Mouse (Mus musculus) NIH3T3 (cell line): ENCODE measurements at regions not wholly inside any gene's neighbourhood (a gene's known extent, or its start where the extent isn't known, plus 50 kb on each side); places are given as distances from the start of the nearest gene placed in this dataset.

Experiments used
- DNase-seq: peaks from one replicate; pipeline ENCODE4 v3.0.0-alpha.2; 2012; ENCODE audit warnings: low read depth

DNA sequence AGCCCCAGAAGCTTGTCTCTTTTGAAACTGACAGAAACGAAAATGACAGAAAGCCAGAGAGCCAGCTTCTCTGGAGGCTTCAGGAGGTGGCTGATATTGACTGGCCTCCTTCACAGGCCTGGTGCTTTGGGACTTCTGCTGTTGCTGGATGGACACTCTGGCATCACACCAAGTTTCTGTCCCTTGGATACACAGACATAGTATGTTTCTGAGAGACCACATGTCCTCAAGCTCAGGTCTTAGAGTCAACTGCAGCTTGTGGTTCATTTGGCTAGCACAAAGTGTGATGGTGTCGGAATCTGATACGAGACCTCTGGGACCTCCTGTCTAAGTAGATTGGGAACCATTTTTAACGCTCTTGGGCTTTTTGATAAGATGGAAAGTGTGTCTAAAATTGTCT lies 502.0 kb downstream of the Sqor start:
- DNase-seq, result no peak

DNA sequence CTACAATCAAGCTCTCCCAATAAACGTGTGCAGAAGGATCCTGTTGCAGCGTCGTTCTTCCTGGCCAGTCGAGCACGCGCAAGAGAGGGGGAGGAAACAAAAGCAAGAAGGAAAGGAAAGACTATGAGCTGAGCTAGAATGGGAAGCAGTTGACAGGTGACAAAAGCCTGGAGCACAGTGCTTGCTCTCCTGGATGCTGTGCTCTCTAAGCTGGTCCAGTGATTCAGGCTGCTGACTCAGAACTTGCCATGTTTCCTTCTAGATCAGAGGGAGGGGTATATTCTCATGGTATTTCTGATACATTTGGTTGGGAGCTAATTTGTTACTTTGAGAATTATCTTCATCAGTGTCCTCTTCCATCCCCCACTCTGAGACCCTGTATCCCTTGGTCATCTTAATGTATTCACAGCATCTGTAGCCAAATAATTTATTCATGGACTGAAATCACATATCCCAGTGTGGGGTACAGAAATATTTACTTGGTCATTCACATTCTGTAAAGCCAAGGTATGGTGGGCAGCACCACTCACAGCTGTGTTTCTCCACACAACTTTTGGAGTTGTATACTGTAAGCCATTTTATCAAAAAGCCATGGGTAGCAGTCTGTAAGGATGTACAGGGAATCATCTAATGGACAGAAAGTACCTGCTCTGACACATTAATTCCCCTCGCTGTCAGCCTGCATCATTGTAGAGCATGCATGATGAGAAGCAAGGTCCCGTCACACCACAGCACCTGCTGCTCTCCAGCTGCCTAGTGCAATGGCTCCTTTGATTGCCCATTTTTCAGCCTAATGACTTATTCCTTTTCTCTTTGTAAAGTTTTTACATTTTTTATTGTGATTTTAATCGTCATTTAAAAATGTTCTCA lies 510.1 kb downstream of the Sqor start:
- no peak for DNase-seq

DNA sequence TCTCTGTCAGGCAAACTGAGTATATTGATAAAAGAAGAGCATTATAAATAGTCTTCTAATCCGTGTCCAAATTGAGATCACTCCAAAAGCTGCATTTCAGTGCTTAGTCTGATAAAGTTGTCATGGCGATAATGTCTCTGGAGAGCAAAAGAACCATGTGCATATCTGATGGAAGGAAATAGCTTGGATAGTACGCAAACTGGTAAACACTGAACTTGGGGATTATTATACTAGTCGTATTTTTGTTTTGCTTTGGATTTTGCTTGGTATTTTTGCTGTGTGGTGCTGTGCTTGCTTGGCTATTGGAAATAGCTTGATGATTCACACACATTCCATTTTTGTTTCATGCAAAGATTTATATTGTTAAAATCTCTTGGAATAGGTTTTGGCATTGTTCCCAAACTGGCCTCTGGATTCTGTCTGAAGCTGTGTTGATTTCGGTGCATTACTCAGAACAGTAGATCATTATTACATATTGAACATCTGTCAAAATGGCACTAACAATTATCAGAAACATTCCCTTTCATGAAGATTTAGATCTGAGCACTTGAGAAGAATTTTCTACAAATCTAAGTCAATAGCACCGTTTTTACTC lies 510.8 kb downstream of the Sqor start:
- no peak for DNase-seq

DNA sequence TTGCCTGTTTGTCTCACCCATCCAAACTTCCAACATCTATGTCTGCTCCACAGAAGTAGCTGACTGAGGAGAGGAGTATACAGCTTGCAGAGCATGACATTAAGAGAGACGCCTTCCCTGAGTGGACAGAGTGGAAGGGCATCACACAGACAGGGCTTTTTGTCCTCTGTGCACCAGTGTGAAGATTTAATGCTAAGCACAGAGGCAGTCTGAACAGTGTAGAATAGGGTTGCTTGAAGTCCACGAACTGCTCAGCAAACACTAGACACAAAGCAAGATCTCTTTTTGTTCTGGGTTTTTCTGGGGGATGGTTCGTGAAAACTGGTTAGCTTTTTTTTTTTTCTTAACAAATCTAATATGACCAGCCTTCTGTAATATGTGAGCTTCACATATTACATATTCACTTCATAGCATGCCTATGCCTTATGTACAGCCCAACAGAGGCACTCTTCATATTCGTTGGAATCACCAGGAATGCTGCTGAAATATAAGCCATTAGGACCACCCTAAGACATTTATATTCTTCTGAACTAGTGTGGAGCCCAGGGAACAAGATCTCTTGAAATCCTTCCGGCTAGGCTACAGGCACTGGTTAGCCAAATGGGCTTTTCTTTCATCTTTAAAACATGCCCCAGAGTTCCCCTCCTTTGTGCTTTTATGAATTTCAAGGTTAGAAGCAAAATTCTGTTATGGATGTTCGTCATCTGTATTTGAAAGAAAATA lies 546.7 kb downstream of the Sqor start:
- no peak for DNase-seq

DNA sequence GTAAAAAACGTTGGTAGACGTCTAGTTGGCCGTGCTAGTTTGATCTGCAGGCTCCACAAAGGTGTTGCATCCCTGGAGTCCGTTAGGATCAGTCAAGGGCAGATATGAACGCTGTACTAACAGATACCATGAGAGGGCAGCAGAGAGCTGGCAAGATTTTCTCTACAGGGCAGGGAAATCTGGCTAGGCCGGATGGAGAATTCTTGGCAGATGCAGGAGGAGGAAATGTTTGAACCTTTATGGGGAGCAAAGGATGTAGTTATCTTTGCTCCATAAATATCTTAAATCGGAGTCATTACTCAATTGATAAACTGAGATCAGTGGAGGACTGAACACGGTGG lies 547.2 kb downstream of the Sqor start:
- DNase-seq, result peak; percentile 77

DNA sequence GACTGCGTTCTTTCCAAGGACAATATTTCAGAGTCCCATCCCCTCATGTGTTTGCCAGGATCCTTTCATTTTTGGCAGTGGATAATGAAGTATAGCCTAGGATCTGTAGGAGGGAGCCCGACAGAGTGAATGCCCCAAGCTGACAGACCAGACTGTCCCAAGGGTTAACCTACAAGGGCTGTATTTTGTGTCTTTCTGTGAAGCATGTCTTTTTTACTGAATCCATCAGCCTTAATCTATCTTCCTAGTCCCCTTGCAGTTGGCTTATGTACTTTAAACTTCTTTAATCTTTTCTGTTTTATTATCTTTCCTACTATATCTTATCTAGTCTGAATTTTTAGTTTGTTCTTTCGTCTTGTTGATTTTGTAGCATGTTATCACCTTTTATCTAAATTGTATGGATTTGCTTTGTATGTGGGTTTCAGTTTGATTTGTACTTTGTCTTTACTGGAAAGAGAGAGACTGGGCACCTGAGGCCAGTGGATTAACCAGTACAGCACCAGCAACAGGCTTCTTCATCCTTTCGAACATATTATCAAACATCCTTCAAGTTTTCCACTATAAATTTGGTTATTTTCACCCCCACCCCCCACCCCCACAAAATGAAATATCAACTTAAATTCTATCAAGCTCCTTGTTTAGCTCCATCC lies 555.5 kb downstream of the Sqor start:
- DNase-seq, result no peak

DNA sequence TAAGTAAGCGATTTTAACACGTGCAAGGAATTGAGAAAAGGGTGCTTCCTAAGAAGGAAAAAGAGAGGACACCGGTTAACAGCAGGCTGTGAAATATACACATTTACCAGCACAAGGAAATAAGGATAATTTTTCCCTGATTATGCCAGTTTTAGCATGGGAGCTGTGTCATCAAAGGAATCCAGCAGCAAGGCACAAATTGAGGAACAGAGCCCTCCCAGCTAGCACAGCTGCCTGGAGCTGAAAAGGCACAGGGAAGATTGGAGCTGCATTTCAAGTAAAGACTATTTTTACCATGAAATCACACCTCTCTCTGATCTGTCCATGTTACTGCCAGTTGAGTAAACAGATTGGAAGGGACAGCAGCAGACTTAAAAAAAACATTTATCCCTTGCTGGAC lies 558.7 kb downstream of the Sqor start:
- no peak for DNase-seq

DNA sequence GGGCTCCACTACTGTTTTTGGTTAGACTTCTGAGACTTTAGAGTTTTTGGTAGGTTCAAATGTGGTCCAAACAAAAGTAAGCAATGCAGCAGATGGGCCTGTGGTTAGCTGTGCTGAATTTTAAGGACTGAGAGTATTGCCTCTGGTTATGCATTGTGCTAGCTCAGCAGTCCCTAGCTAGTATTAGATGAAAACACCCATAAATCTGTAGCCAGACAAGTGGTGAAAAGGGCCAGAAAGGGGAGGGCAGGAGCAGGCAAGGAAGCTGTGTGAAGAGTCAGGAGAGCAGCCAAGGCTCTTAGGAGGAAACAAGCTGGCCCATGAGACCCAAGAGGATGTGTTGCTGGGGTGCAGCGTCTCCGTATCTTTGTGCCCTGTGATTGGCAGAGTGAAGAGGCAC lies 559.9 kb downstream of the Sqor start:
- DNase-seq, result no peak

DNA sequence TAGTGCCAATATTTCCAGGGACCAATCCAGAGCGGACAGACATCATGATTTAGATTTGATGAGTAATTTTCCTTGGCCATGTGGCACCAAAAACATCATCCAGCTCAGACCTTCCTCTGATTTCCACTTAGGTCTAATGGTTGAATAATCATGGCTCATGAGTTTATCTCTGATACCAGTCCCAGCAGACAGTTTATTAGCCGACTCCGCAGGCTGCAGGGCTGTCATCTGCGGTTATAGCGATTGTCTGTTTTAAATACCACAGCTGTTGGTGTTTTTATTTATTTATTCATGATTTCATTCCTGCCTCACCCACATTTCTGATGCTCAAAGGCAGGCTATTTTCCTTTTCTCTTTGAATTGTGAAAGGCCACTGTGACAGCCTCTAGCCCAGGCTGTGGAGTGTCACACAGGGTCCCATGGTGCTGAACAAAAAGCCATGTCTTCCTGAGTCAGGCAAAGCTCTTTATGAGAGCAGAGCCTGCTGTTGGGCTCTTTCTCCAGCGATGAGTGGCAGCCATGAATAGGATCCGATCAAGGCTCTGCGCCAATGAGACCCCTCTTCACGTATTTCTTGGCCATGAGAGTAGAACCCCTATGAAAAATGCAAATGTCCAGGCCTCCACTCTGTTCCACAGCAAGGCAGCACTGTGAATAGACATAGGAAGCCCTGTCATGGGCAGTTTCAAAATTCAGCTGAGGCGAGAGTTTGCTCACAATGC lies 584.7 kb downstream of the Sqor start:
- DNase-seq, result no peak

DNA sequence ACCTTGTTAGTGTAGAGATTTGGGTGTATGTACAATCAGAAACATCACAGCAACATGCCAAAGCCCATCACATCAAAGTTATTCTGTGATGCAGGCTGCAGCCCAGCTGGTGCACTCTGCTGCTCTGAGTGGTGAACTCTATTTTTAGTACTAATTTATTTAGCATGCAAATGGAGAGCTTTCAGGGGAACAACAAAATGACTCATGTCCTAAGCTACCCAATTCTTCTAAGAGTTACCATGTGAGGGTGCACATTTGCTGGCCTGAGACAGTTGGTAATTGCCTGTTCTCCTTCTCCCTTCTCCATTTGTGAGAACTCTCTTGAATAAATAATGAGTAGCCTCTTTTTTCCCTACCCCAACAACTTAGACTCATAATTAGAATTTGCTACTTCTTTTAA lies 599.2 kb downstream of the Sqor start:
- DNase-seq, result no peak

DNA sequence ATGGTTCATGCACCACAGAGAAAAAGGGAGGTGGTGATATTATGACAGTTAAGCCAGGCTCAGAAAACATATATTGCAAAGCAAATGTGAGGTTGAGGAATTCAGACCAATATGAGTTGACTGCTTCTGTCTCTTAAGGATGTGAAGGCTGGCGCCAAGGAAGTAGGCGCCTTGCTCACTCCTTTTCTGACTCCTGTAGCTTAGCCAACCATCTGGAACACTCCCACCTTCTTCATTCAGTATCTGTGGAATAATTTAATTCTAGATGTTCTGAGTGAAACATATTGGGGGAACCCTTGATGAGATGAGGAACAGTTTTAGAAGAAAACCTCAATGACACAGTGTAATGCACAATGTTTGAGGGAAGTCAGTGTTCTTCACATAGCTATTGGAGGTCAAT lies 601.5 kb downstream of the Sqor start:
- DNase-seq, result no peak

DNA sequence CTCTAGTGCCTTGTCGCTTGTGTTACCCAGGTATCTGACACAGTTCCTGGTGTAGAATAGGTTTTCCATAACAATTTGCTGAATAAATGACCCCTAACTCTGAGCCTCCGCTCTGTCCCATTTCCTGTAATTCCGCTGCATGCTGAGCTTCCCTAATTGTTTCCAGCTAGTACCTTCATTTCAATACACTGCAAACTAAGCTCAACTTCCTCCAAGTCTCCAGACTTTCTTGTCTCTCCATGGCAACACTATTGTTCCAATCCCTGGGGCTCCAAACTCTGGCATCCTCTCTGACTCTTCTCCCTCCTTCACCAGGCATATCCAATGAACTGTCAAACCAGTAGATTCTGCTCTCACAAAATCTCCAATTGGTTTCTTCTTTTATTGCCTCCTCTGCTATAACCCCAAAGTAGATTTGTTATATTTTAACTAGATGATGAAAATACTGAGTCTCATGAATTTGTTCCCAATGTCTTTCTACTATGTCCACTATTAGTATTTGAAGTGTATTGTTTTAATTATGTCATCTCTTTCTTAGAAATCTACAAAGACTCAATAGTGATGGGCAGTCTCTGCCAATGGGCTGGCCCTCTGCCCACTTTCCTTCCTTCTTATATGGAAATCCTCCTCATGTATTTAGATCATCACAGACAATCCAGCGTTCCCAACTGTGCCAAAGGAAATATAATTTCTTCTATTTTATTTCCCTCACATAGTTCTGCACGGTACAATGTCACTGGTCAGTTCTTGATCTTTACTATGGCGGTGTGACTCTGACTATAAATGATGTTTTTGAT lies 620.8 kb downstream of the Sqor start:
- DNase-seq, result no peak

DNA sequence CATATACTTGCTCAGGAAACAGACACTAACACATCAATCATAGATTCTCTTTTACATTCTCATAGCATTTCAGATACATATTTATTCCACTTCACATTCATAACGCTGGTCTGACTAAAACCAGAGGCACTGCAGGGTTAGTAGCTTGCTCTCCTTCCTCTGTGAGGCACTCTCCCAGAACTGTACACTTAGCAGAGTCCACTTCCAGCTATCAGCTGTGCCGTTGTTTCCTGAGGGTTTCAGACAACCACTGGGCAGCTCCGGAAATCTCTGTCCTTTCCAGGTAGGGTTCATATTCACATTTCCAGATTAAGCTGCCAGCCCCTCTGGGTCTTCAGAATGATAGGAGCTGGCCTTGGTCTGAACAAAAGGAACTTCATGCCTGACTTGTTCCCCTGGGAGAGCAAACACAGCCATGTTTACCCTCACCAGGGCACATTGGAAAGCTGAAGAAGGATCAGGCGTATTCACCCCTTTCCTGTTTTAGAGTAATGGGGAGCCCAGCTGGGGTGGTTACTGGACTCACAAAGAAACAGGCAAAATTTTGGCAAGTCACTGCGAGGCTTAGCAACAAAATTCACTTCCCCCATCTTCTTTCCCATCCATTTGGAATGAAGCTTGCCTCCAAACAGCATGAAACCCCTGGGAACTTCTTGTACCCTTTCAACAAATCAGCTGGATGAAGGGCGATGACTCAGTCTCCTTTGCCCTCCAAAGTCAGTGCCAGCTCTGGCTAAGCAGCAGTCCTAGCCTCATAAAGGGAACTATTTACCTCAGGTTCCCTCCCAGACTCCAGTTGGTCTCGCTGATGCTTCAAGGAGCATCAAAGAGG lies 622.0 kb downstream of the Sqor start:
- no peak for DNase-seq

DNA sequence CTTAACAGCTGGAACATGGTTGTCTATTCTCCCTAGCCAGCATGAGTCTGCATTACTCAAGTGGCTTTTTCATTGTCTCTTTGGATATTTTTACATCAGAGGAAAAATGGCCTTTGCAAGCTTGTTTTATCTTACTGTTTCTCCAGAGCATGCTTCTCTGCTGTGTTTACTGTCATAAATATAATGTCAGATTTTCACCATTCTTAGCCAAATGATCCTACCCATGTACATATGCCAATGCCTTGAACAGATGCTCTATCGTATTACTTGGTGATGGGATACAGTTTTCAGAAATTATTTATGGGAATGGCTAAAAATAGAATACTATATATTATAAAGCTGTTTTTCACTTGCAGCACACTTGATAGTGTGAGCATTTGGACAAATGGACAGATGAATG lies 625.9 kb downstream of the Sqor start:
- DNase-seq, result no peak

DNA sequence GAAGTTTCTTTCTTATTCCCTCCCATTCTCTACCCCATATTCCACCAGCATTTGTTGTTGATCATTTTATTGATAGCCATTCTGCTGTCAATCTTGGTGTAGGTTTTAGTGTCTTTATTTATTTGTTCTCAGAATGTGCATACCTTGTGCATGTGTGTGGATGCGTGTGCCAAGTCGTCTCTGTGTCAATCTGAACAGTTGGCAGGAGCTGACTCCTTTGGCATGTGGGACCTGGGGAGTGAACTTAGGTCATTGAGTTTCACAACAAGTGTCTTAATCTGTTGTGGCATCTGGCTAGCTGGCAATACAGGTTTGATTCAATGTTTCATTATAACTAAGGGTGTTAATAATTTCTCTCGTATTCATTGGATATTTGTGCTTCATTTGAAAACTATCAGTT lies 629.3 kb downstream of the Sqor start:
- no peak for DNase-seq

DNA sequence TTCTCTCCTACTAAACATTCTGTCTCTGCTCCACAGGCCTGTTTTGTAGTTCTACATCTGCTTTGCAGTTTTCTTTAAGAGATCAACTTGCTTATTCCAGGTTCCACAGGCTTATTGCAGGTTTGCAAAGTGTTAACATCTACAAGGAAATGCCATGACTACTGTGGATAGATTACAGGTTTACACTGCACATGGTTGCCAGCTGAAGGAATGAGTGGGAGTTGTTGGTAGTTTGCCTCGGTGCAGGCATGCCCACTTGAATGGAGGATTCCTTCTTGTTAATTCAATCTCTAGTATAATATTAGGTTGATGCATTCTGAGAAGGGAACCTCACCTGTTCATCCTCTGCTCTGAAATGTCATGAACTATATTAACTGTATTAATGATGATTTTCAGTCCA lies 632.5 kb downstream of the Sqor start:
- DNase-seq, result no peak

DNA sequence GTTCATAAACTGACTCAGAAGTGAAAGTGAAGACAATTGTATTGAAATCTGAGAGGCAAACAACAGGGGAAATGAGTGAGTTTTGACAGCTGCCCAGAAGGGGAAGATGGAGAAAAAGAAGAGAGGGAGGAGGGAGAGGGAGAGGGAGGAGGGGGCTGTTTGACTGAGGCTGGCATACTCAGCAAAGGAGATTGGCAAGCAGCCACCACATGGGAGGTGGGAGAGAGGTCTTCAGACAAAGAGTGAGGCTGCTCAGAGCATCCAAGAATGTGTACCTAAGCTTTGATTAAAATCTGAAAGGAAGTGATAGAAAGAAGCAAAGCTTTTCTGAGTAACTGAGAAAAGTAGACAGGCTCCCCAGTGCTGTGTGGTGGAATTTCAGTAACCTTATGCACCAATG lies 636.0 kb downstream of the Sqor start:
- DNase-seq, result no peak

DNA sequence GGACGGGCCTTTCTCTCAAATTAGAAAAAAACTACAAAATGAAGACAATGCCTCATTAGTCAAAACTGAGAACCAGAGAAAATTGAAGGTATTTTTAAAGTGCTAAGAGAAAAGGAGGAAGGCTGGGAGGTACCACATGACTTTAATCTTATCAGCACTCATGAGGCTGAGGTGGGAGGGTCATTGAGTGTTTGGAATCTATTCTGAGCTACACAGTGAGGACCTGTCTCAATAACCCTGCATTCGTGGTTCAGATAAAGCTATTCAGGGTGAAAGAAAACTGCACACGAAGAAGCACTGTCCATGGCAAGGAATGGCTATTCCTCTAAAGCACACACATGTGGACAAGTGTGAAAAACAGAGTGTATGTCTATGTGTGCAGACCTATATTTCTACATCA lies 644.0 kb downstream of the Sqor start:
- DNase-seq, result no peak

DNA sequence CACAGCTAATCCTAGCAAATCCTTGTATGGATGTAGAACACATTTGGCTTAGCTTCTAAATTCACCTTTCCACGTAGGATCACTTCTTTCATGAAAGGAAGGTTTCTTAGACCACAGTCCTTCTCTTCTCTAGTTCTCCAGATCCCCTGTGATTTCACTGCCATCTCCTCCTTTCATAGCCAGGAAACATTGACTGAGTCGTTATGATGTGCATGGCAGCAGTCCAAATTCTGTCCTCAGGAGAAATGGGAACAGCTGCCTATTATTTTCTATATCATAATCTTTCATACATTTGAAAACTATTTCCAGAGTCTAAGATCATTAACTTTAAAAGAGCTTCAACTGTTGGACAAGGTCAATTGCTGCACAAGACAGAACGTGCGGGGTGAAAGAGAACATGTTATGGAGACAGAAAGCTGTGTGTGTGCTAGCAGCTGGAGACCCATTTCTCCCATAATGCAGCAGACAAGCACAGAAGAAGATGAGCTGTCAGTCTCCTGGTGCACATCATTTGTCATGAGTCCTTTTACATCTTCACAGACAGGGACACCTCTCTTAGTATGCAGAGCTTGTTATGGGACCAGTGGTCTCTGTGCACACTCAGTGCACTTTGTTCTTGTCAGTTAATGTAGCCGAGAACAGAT lies 631.6 kb upstream of the Sema6d start:
- no peak for DNase-seq

DNA sequence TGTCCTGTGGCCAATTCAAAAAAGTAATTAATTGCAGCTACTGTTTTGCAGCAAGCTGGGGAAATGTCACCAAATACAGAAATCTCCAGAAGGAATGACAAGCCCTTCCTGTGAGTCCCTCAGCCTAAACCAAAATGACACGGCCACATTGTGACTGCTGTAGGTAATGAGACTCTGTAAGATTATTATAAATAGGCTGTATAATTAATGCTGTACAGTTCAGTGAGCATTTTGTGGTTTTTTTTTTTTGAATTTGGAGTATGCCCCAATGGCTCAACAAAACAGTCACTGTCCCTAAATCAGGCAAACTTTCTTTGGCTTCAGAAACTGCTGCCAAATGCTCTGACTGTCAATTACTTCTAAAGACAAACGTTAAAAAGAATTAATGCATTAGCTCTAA lies 615.9 kb upstream of the Sema6d start:
- no peak for DNase-seq
